Mouse (Mus musculus): Measurements from ENCODE around the gene Slc27a4. TPM values are rescaled to one million over a fixed set of nuclear protein-coding genes. Genes with fewer than 3 reads are reported as not detected.
"Not testable (repeated sequence)": the region's sequence is repeated elsewhere in the genome, so short reads cannot be mapped to it uniquely, and the experiment has no call there.

The Slc27a4 gene
- total RNA-seq (2021): 10 to 100 TPM; 27.4 to 40.6 TPM
- long read RNA-seq, experiment 1, full-length matches to known transcripts: 54 of 59 reads
- long read RNA-seq, experiment 1, partial matches to known transcripts: 4 of 59 reads
- long read RNA-seq, experiment 1, other reads (novel, unspliced or antisense): 1 of 59 reads
- long read RNA-seq, experiment 2, full-length matches to known transcripts: 61 of 88 reads
- long read RNA-seq, experiment 2, partial matches to known transcripts: 21 of 88 reads
- long read RNA-seq, experiment 2, other reads (novel, unspliced or antisense): 6 of 88 reads

DNA sequence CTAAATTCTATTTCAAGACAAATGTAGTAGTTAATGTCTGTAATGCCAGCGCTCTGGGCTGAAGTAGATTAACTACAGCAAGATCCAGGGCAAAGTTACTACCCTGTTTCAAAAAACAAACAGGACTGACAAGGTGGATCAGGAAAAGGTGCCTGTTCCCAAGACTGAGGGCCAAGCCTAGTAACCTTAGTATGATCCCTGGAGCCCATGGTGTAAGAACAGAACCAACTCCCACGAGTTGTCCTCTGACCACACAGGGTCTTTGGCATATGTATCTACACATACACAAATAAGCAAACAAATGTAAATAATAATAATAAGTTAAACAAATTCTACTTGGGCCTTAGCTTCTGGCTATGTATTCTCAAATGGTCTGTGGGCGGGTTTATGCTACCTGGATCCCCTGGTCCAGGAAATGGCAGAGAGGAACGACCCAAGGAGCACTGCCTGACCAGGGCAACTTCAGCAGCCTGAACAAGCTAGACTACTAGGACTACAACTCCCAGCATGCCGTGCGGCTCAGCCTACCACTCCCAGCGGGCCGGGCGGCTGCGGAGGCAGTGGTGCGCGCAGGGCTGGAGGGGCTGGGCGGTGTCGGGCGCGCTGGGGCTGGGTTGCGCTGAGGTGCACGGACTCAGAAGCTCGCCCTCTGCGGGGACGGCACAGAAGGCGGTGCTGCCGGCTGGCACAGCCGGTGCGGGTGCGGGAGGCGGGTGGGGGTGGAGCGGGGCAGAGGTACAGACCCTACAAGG, at the start of gene Slc27a4:
Gene Slc27a4 (plus strand): TSS at position 560 of the 752 bp plus-strand sequence.
- peak; percentile 96 to 97 for DNase-seq (ENCODE audit: low spot score in 2 of 2)

DNA sequence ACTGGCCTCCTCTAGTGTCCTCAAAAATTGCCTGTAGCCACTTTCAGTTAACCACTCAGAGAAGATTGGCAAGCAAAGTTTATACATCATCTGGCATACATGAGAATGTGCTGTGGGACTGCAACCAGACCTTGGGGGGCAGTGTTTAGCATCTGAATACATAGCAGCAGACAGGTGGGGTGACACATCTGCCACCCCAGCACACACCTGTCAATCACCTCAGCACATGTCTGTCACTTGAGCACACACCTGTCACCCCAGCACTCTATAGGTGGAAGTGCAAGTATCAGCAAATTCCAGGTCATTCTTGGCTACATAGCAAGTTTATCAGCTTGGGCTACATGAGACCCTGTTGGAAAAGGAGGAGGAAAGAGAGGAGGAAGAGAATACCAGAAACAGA, 46.7 kb upstream of the Slc27a4 start:
- no peak for DNase-seq (ENCODE audit: low spot score in 2 of 2)

DNA sequence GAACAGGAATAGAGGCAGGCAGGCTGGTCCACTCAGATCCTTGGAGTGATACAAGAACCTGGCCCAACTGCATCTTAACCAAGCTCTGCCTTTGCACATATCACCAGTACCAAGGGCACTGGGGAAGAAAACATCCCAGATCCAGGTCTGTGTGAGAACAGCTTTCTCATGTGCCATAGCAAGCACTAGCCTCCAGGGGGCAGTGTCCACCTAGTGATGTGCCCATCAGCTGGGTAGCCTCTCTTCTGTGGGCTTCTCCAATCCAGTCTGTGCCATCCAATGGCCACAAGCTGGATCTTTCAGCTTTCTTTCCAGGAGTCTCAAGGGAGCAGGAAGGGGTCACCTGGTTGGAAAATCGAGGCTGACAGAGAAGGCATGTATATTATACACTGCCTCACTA, 37.6 kb upstream of the Slc27a4 start:
- peak; percentile 73 to 74 for DNase-seq (ENCODE audit: low spot score in 2 of 2)

DNA sequence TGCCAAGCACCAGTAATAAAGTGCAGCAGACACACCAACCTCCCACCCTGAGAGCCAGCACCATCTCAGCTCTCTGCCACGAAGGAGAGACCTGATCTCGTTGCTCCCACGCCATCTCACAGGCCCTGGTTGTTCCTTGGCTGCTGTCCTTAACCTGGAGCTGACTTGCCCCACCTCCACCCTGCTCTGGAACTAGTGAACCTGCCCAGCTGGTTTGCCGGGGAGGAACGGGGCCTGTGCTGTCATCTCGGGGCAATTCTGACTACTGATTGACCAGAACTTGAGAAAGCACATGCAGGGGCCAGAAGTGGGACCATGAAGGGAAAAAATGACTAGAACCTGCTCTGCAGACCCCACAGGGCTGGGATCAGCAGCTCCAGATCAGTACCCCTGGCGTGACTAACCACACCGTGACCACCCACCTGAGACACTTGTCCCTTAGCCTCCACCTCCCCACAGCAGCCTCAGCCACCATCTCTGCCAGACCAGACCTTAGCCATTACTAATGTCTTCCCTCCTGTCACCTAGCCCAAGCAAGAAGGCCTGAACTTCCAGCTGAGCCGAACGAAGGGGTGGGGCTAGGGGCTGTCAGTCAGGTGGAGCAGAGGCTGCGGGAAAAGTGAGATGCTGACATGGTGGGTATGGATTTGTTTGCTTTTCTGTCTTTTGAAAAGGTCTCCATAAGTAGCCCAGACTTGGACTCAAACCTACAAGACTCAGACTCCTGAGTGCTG, 34.3 kb upstream of the Slc27a4 start:
- no peak for DNase-seq (ENCODE audit: low spot score in 2 of 2)

DNA sequence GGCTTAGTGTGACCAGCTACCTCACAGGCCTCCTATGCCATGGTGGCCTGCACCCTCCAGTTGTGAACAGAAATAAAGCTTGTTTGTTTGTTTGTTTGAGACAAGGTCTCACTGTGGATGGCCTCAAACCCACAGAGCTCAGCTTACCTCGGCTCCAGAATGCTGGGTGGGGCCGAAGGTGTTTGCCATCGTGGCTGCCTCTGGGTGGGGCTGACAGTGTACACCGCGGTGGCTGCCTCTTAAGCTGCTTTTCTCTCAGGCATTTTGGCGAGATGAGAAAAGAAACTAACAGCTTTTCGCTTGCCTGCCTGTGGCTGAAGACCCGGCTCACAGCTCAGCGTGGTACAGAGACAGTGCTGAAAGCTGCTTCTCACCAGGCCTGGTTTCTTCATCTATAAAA, 33.5 kb upstream of the Slc27a4 start:
- no peak for DNase-seq (ENCODE audit: low spot score in 2 of 2)

DNA sequence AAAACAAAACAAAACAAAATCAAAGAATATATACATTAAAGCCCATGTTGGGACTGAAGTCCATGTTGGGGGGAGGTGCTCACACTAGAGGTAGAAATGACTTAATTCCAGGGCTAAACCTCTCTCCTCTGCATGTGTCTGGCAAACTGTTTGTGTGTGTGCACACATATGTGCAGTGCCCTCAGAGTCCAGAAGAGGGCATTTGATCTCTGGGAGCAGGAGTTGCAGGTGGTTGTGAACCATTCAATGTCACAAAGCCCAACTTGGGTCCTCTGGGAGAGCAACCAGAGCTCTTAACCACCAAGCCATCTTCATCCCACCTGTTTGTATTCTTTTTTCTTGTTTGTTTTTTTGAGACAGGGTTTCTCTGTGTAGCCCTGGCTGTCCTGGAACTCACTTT, 32.3 kb upstream of the Slc27a4 start:
- DNase-seq (ENCODE audit: low spot score in 2 of 2): no peak

DNA sequence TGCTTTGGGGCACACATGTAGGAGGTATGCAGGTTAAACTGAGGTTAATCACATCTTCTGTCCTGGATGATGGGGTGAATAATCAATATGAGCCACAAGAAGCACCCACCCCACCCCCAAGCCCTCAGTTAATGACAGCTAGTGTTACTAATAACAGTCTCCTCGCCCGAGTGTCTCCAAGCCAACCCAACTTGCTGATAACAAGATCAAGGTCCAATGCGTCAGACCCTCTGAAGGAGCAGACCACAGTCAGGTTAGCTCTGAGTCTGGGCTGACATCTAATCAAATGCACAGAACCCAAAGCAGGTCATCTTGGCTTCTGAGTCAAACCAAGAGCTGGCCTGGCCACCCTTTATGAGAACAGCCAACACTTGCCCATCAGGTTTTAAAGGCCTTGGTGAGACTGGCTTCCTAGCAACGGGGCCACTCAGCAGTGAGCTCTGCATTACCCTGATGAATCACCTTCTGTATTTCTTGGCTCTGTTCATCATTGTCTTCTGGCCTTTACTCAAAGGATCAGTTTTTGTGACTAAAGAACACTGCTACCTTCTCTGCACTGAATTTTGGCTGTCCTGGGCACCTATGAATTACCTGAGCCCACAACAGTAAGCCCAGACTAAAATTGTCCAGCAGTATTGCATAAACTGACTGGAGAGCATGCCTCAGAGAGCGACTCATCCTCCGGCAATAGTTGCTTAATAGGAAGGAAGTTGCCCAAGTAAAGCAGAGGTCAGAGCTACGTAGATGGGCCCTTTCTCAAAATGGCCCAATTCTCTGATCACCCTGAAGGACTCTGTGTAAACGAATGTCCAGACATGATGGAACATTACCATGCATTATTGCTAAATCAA, 30.6 kb upstream of the Slc27a4 start:
- peak in 1 of 2 experiments; percentile 30 for DNase-seq (ENCODE audit: low spot score in 2 of 2)

DNA sequence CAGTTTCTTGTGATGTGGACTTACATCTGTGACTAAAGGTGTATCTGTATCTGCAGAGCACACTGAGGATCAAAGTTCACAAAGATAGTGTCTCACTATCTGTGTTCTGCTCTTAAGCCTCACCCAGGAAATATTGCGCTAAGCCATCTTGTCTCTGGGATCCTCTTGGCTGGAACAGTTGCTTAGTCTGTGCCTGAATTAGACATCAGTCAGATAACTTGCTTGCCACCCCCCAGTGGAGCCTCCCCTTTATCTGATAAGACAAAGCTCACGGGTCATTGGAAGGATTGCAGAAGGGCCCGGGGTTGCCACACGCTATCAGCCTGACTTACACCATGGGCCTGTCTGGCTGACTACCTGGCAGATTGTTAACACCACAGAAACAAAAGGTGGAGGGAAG, 29.1 kb upstream of the Slc27a4 start:
- no peak for DNase-seq (ENCODE audit: low spot score in 2 of 2)

DNA sequence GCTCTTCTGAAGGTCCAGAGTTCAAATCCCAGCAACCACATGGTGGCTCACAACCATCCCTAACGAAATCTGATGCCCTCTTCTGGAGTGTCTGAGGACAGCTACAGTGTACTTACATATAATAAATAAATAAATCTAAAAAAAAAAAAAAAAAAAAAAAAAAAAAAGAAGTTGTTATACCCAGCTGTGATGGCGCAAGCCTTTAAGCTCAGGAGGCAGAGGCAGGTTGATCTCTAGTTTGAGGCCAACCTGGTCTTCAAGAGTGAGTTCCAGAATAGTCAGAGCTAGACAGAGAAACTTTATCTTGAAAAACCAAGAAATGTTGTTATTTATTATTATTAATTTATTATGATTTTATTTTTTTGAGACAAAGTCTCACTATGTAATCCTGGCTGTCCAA, 21.2 kb upstream of the Slc27a4 start:
- not testable (repeated sequence) for DNase-seq (ENCODE audit: low spot score in 2 of 2)

DNA sequence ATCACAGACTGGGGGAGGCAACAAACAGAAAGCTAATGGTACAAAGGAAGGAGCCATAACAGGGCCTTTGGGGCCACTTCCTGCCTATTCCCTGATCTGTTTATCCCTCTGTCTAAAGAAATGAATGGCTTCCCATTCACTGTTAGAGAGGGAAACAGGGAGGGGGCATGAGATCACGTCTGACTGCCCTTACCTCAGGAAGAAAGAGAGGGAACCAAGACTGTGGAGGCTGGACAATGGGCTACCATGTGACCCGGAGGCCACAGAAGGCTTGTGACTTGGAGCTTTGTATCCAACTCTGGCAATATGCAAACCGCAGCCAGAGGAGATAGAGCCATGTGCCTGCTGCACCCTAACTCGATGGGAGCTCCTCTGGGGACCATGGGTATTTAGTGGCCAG, 18.1 kb upstream of the Slc27a4 start:
- DNase-seq (ENCODE audit: low spot score in 2 of 2): no peak

DNA sequence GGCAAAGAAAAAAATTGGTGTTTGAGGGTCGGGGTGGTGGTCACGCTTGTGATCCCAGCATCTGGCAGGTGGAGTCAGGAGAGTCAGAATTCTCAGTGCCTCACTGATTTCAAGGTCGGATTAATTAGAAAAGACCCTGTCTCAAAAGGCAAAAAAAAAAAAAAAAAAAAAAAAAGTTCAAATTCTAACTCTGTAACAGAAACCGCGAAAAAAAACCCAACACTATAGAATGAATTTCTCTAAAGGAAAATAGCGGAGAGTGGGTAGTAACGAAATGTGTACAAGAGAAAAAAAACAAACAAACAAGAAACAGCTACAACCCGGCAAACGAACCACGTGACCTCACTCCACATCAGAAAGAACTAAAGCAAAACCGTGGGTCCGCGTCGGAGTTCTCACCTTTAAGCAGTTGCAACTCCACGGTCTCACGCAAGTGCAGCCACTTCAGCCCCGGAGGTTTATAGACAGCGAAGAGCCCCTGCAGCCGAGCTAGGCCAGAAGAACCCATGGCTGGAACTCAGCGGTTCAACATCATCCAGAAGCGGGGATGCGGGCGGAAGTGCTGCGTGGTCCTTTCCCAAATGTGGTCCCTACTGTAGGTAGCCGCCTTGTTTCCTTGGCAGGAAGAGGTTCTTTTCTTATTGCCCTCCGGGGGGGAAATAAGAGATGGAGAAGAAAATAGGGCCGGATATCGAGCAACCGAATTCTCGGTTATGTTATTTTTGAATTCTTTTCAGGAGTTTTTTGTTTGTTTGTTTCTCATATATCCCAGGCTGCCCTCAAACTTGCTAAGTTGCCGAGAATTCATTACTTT, 15.1 kb upstream of the Slc27a4 start, which contains the start of gene Coq4:
Gene Coq4 (plus strand): TSS at position 390 of the 814 bp plus-strand sequence.
- peak; percentile 75 to 79 for DNase-seq (ENCODE audit: low spot score in 2 of 2)

DNA sequence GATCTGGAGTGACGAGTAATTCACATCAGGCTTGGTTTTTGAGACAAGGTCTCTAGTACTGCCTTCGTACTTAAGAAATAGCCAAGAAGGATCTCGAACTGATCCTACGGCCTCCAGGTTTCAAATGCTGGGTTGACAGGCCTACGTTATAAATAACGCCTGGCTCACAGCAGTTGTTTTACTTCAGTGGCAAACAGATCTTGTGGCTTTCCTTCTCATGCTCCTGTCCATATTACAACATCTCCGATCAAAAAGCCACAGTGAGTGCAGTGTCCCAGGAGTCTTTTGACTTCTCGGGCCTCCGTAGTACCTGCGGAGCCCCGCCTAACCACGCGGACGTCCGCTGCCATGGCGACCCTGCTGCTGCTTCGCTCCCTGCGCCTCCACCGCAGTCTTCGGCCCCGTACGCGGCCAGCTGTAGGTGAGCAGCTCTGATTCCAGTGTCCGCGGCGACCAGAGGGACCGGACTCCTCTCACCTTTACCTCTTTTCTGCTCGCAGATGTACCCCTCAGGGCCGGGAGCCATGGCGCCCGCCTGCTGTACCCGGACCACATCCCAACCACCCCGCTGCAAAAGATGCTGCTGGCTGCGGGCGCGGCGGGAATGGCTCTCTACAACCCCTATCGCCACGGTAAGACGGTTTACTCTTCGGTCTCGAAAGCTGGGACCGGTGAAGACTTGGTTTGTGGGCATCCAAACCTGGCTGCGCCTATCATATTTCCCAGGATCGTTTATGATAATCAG, 14.3 kb upstream of the Slc27a4 start, which contains the start of gene Trub2:
Gene Trub2 (minus strand): TSS at position 566 of the 745 bp plus-strand sequence.
- DNase-seq (ENCODE audit: low spot score in 2 of 2): peak; percentile 78 to 82

DNA sequence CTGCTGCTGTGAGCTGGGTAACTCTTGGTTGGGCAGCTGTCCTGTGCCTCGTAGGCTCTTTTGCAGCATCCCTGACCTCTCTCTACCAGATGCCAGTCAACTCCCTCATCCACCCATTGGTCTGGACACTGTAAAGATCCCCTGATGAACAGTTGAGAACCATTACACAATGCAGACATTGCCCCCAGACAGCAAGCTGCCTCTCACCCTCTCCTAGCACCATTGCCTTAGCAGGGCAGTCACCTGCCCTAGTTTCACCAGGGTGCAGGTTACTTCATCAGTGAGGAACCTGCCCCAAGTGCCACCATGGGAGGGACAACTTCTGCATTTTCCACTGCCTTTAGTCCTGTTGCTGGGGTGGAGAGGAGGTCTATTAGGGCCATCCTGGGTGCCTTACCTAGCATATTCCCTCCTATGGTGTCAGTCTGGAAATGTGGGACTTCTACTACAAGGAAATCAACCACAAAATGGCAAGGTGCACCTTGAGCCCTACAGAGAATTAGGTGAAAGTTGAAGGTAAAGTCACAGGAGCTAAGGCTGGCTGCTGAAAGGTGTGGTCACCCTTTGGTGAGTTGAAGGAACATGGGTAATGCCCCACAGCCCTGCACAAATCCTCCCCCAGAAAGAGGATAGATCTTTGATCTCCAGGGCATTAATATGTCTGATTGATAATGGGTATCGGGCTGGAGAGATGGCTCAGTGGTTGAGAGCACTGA, 9.5 kb upstream of the Slc27a4 start:
- DNase-seq (ENCODE audit: low spot score in 2 of 2): no peak

DNA sequence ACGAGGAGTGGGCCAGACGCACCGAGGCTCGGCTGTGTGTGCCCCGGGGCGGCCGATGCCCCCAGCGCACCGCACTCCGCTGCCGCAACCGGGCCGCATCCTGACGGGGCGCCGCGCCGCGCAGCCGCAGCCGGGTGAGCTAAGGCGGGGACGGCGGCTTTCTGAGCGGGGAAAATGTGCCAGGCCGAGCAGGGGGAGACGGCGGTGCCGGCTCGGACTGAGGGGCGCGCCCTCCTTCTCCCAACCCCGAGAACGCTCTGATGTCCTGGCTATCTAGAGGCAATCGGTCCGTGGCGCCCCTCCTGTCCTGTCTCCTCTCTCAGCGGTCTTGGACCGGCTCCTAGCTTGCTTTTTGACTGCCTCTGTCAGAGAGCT, 380 bp downstream of the Slc27a4 start:
- DNase-seq (ENCODE audit: low spot score in 2 of 2): no peak

DNA sequence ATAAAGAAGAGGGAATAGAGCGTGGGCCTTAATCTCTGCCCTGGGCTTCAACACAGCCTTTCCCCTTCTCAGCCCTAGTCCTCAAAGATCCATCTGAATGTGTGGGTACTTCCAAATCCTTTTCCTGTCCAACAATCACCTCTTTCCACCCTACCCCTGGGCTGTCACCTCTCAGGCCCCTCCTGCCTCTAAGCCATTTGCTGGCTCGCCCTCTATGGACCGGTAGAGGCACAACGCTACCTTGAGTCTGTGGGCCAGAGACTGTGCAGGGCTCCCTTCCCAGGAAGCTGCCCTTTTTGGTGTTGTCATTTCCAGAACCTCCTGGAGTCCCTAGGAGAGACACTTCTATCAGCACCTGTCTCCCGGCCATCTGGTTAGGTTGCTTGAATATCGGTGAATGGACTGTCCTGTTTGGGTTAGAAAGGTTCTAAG, 982 bp downstream of the Slc27a4 start:
- DNase-seq (ENCODE audit: low spot score in 2 of 2): no peak

DNA sequence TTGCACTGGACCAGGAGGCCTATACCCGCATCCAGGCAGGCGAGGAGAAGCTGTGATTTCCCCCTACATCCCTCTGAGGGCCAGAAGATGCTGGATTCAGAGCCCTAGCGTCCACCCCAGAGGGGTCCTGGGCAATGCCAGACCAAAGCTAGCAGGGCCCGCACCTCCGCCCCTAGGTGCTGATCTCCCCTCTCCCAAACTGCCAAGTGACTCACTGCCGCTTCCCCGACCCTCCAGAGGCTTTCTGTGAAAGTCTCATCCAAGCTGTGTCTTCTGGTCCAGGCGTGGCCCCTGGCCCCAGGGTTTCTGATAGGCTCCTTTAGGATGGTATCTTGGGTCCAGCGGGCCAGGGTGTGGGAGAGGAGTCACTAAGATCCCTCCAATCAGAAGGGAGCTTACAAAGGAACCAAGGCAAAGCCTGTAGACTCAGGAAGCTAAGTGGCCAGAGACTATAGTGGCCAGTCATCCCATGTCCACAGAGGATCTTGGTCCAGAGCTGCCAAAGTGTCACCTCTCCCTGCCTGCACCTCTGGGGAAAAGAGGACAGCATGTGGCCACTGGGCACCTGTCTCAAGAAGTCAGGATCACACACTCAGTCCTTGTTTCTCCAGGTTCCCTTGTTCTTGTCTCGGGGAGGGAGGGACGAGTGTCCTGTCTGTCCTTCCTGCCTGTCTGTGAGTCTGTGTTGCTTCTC, 13.4 kb downstream of the Slc27a4 start:
- DNase-seq (ENCODE audit: low spot score in 2 of 2): no peak

DNA sequence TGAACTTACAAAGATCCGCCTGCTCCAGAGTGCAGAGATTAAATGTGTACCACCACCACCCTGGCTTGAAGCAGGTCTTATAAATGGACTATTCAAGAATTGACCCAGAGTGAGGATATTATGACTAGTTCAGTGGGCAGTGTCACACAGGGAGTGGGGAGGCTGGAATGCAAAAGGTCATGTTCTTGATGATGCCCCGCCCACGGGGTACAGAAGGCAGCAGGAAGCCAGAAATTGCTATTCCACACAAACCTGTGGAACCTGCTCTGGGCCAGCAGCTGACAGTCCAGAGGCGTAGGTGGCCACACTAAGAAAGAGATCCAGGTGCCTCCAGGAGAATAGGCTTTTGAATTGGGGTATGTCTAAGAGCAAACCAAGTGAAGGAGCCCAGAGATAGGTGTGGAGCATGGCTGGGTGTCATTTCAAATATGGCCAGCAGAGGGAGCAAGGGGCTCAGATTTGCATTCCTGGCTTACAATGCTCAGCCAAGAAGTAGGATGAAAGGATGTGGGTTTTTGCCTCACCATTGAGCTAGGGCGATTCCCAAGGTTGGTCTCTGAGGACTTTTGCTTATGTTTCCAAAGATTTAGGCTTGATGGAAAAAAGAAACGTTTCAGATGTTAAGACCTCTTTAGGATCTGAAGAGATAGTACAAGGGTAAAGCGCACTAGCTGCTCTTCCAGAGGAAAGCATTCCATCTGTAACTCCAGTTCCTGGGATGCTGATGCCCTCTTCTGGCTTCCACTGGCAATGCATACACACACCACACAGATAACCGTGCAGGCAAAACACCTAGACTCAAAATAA, 15.2 kb downstream of the Slc27a4 start:
- DNase-seq (ENCODE audit: low spot score in 2 of 2): peak; percentile 85

Data from adrenal gland, adult 18-20 months (tissue).